Mouse (Mus musculus): ENCODE data around the gene Ebf1.

DNA sequence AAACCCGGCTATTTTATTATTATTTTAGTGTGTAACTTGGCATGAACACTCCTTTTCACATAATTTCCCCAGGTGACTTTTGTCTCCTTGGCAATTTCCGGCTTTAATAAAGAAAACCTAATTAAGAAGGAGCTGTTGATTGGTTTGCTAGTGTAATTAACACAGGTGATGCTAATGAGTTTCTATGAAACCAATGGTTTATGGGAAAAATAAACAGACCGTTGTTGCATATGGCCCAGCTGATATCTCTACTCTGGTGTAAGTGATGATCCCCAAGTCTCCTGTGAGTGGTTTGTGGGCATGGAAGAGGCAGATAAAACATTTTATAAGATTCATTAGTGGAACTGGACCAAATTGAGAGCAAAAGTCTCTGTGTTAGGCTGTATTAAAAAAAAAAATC lies 132.2 kb downstream of the Ebf1 start:
- TF ChIP-seq CTCF (IDR thresholded peaks at IDR 0.05; ENCODE audit: control insufficient read depth, insufficient read depth, low read length) (no peak), POLR2A (IDR thresholded peaks at IDR 0.05; ENCODE audit: borderline replicate concordance, control insufficient read depth, low read depth, low read length) (no peak)

Measured in bone marrow, adult 2 months (tissue).